Mouse (Mus musculus): ENCODE data around the gene Cad.

Gene Cad

DNA sequence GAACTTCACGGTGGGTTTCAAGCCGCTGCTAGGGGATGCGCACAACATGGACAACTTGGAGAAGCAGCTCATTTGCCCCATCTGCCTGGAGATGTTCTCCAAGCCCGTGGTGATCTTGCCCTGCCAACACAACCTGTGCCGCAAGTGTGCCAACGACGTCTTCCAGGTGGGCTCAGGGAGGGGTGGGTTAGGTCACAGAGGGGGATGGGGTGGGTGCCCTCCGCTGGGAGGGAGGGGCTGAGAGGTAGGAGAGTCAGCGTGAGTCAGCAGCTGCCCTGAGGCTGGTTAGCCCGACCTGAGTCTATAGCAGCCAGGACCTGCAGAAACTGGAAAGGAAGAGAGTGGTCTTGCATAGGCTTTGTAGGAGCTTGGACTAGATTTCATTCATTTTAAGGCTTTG is 62.3 kb downstream of the Cad start:
- WGBS, result 42% methylated on average over 10 of the region's 10 CpGs

- 44% methylated on average over 8 of the region's 8 CpGs for WGBS
Measured at GRCm38 (mm10) chr5:31121111-31121510, 66.5 kb downstream of the Cad start.

DNA sequence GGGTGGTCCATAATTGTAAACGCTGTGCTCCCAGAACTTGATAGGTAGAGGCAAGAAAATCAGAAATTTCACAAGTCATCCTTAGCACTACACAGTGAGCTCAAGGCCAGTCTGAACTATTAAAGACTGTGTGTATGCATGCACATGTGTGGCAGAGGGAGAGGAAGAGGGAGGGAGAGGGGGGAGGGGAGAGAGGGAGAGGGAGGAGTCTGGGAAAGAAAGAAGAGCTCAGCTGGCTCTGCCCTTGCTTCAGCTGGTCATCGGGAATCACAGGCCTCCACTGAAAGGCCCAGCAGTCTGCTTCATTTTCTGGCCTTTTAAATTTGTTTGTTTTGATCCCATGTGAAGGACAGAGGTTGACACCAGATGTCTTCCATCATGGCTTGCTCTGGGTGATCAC is 68.9 kb downstream of the Cad start:
- WGBS, result 46% methylated on average over 2 of the region's 2 CpGs

DNA sequence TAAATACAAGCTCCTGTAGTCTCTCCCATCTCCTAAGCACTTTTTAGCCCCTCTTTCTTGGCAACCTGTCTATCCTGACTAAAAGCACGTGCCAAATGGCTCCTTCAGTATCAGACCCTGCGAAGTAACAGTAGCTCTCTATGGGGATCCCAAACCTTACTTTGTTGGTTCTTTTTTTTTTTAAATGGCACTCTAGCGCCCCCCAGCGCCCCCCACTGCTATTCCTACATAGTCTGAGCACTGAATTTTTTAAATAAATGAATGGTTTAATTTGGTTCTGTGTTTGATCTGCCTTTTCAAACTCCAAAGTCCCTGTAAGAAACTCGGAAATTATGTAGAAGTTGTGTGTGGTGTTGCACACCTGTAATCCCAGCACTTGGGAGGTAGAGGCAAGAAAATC is 71.5 kb downstream of the Cad start:
- 46% methylated on average over 5 of the region's 5 CpGs for WGBS

All from cerebral cortex, adult 2 months (tissue).